Mouse (Mus musculus) cerebellum, adult 9-11 months (tissue): Measurements from ENCODE around the gene Adam12.

Experiments used
- DNase-seq: peaks from one replicate; pipeline ENCODE4 v3.0.0; 2022

Gene Adam12

DNA sequence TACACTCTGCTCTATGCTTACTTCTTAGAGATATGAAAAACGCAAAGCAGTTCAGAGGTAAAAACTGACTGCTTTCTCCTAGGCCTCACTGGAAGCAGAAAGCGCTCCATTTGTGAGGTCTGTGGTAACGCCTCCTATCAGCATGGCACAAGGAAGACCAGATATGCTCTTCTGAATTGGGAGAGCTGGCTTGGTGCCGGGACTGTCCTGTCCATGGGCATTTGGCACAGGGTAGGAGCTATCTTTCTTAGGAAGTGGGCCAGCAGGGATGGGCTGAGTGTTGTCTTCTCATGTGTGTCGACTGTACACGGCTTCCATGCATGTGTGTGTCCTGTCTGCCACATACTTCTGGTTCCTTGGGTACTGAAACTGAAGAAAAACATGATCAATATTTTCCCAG, 369.7 kb downstream of the Adam12 start:
- no peak for DNase-seq

DNA sequence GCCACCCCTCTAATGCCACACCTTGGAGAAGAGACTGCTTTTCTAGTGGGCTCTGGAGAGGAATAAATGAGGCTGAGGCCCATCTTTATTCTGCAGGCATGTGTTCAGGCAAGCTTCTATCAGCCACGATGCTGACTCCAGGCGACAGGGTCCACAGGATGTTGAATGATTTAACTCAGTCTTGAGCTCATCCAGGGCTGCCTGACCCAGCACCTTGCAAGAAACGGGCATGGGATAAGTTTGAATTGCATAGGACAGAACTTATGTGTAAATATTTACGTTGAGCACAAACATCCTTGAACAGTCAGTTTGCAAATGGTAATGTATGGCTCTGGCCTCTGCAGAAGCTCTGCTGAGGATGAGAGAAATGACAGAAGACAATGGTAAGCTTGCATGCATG, 372.4 kb downstream of the Adam12 start:
- no peak for DNase-seq

DNA sequence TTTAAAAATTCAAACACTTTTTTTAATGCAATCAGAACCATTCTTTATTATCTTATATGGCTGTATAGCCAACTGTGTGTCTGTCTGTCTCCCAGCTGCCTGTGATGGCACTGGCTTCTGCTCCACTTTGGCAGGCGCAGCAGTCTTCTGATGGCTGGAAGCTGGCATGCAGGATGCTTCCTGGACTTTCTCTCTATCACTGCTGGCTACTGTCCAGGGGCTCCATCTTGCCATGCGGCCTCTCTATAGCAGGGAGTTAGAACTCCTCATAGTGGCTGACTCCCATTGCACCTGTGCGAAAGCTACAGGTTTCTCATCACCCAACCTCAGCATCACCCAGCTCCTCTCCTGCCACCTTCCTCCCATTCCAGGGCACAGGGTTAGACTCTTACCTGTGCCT, 373.4 kb downstream of the Adam12 start:
- peak; percentile 8 for DNase-seq

DNA sequence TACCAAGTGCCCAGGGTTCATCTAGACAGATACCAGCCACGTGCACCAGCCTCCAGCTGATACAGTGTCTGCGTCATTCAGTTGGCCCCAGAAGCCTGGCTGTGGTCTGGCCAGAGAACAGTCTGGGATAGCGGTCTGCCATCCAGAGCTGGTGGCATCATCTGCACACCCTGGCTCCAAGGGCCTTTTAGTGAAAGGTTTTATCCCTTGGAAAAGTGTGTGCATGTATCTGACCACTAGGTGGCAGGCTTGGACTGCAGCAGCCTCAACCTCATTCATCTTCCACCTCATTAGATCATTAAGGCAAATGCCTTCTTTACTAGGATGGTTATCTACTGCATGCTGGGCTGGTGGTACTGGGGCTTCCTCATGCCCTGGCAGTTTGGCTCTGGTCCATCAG, 375.7 kb downstream of the Adam12 start:
- peak; percentile 49 for DNase-seq

DNA sequence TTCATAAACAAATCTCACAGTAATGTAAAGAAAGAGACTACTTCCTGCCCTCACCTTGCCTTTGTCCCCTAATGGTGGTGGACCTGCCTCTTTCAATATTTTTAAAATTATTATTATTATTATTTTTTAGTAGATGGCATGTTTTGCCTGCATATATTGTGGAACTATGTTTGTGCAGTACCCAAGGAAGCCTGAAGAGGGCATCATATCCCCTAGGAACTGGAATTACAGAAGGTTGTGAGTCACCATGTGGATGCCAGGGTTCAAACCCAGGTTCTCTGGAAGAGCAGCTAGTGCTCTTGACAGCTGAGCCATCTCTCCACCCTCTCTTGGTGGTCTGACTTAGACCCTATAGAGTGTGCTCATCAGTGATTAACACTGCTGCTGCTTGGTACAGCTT, 381.2 kb downstream of the Adam12 start:
- DNase-seq: no peak

DNA sequence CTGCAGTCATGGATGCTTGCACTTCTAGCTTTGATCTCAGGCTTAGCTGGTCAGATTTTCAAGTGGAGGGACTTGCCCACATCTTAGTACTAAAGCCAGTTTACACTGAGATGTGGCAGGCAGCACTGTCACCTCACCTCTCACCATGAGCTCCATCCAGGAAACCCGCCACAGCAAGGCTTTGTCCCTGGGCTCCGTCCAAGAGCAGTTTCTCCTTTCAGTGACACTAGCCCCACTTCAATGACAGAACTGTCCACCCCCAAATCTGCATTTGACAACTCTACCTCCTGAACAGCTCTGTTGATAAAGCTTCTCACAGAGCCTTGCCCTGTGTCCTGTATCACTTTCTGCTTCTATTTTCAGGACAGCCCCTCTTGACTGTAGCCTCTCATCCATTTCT, 383.8 kb downstream of the Adam12 start:
- DNase-seq: no peak

DNA sequence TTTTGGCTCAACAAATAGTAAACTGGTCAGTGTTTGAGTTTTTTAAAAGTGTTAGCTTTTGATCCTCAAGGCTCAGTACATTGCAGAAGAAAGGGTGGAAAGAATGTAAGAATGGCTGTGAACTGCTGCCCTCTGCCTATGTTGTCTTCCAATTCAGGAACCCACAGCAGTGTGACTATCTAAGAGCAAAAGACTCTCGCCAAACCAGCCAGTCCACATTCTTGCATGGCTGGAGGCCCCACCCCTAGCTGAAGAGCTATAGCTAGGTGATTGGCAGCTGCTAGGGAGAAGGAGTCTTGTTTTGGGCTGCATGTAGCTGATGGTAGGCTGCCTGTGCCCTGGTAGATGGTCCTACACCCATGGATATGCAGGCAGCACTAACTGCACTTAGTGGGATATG, 384.8 kb downstream of the Adam12 start:
- DNase-seq: no peak

DNA sequence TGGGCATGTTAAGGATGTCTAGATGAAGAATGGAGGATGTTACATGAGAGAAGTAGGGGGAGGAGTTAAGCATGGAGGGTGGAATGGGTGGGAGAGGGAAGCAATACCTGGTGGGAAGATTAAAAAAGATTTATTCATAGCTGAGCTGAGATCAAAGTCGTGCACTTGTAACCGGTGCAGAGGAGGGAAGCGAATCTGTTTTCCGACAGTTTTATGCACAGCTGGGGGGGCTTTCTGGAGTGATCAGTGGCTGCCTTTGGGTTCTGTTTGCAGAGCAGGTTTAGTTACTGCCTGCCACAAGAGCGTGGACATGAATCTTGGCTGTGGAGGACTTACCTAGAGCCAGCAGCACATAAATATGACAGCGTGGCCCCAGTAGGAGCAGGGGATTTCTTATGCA, 389.9 kb downstream of the Adam12 start:
- DNase-seq: no peak

DNA sequence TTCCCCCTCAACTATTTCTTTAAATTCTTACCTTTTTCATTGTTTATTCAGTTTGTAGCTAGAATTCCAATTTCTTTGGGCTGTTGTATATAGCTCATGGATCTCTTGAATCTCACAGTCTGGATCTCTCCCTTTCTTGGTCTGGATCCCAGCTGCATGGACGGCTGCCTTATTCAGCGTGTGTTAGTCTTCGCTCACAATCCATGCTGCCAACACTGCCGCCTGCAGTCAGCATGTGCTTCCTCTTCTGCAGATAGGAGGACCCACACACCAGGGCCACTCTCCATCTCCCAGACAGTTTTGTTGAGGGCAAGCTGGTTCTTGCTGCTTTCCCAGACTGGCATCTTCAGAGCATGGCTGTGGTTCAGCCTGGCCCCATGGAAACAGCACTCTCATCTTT, 392.4 kb downstream of the Adam12 start:
- DNase-seq: no peak
